Mouse (Mus musculus) ES-E14 (cell line): ENCODE measurements around the gene Apopt1. TPM values are rescaled to one million over a fixed set of nuclear protein-coding genes. Genes with fewer than 3 reads are reported as not detected.

ENCODE experiments used
- DNase-seq: peaks from one replicate; pipeline ENCODE4 v3.0.0-alpha.2; 2013; ENCODE audit warnings: low read depth, low spot score
- H3K27ac ChIP-seq: 2 replicates; pipeline ENCODE4 v1.5.1; 2012; ENCODE audit warnings: low read depth, mild to moderate bottlenecking, low read length, moderate library complexity, mixed read lengths; ENCODE audit not compliant: poor library complexity, insufficient read depth, severe bottlenecking
- H3K36me3 ChIP-seq: 2 replicates; pipeline ENCODE4 v1.6.1; 2012; ENCODE audit warnings: mild to moderate bottlenecking, low read length, moderate library complexity, mixed read lengths; ENCODE audit not compliant: control insufficient read depth, poor library complexity, insufficient read depth, severe bottlenecking
- H3K4me1 ChIP-seq, 2 experiments: fragments of 150-350 bp in 1 of 2; sonication (generic) in 1 of 2; 2 replicates each; pipeline ENCODE4 v1.6.1; 2012; ENCODE audit warnings: low read length in 2 of 2, mild to moderate bottlenecking in 1 of 2, mixed read lengths in 1 of 2; ENCODE audit not compliant: control insufficient read depth in 2 of 2, insufficient read depth in 2 of 2, poor library complexity in 1 of 2
- H3K4me3 ChIP-seq, 2 experiments: fragments of 150-350 bp in 1 of 2; sonication (generic) in 1 of 2; 2 replicates each; pipeline ENCODE4 v1.5.1; 2012; ENCODE audit warnings: low read length in 2 of 2, low read depth in 1 of 2, mild to moderate bottlenecking in 1 of 2, mixed read lengths in 1 of 2; ENCODE audit not compliant: insufficient read depth in 1 of 2, poor library complexity in 1 of 2, severe bottlenecking in 1 of 2
- H3K9ac ChIP-seq: 2 replicates; pipeline ENCODE4 v1.6.1; 2012; ENCODE audit warnings: low read depth, mild to moderate bottlenecking, low read length, mixed read lengths; ENCODE audit not compliant: poor library complexity, insufficient read depth, severe bottlenecking
- H3K9me3 ChIP-seq: fragments of 150-350 bp; sonication (generic); 2 replicates; pipeline ENCODE4 v1.6.1; 2012; ENCODE audit warnings: low read depth, mild to moderate bottlenecking, low read length; ENCODE audit not compliant: control insufficient read depth, insufficient read depth
- CHD2 ChIP-seq: IDR thresholded peaks from 2 replicates; pipeline ENCODE4 v1.6.1; 2014; ENCODE audit warnings: mild to moderate bottlenecking, low read depth, low read length, inconsistent platforms
- HCFC1 ChIP-seq: IDR thresholded peaks from 2 replicates; pipeline ENCODE4 v1.6.1; 2012; ENCODE audit warnings: low read length, inconsistent platforms, borderline replicate concordance; ENCODE audit not compliant: insufficient read depth
- MAFK ChIP-seq: IDR thresholded peaks from 2 replicates; pipeline ENCODE4 v1.6.1; 2014; ENCODE audit warnings: mild to moderate bottlenecking, low read depth, low read length, inconsistent platforms; ENCODE audit not compliant: insufficient read depth
- ZC3H11A ChIP-seq: IDR thresholded peaks from 2 replicates; pipeline ENCODE4 v1.6.1; 2012; ENCODE audit warnings: low read depth, mild to moderate bottlenecking, inconsistent platforms, low read length, borderline replicate concordance
- ZNF384 ChIP-seq: IDR thresholded peaks from 2 replicates; pipeline ENCODE4 v1.6.1; 2012; ENCODE audit warnings: low read depth, low read length, inconsistent platforms
- in situ Hi-C, 2 experiments: fragments of 600-800 bp; cut with MboI; formaldehyde crosslinking; loops; one replicate each; pipeline ENCODE4 v1.15.1; 2025; ENCODE audit warnings: low sequenced_read_pairs in 2 of 2, inconsistent platforms in 1 of 2; ENCODE audit not compliant: unreplicated experiment in 2 of 2
- total RNA-seq: library from RNA; depleted of rRNA; stranded (reverse); fragments of 300-350 nt; gene quantifications from 2 replicates; pipeline ENCODE4 v1.2.3, GENCODE M21; 2012

The Apopt1 gene
- total RNA-seq, 1 experiment: 15.2 TPM

- in situ Hi-C loops: no loop called here
- Histone ChIP-seq H3K36me3 (peaks cover 1% of the 10 kb centered on the region; the same call in 1 of the 2 replicates), H3K4me1 (peaks cover 0 to 27% of the 10 kb centered on the region in 2 experiments; a peak in 2 of 4 replicates), H3K4me3 (no peak overlapping the region), H3K9me3 (no peaks in the 10 kb centered on the region), H3K9ac (no peak overlapping the region), H3K27ac (no peak overlapping the region)
- TF ChIP-seq CHD2 (no peak), HCFC1 (no peak), ZNF384 (no peak), ZC3H11A (no peak), MAFK (no peak)
- DNase-seq: no peak
Measured at GRCm38 (mm10) chr12:111725338-111726121, 12.5 kb downstream of the Apopt1 start.

DNA sequence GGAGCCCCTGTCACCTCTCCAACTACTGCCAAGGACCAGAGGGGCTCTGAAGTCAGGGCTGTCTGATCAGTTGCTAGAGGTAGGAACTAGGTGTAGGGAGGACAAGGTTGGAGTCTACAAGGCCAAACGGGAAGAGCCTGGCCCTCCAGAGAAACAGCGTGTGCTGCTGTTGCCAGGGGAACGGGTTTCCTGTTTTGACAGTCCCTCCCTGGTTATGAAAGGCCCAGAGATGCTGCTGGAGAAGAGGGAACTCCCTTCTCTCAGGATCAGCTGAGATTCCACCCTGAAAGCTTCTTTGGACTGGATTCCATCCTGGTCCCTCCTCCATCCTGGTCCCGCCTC lies 13.0 kb downstream of the Apopt1 start:
- no peak for TF ChIP-seq HCFC1
- TF ChIP-seq ZC3H11A: no peak
- TF ChIP-seq MAFK: no peak
- TF ChIP-seq CHD2: no peak
- no peak for TF ChIP-seq ZNF384
- in situ Hi-C loops: no loop called here
- no peak for DNase-seq
- Histone ChIP-seq H3K4me1 (peaks cover 0 to 25% of the 10 kb centered on the region in 2 experiments; a peak in 2 of 4 replicates), H3K9me3 (no peaks in the 10 kb centered on the region), H3K27ac (no peak overlapping the region), H3K4me3 (no peak overlapping the region), H3K9ac (no peak overlapping the region), H3K36me3 (peaks cover 1% of the 10 kb centered on the region; the same call in 1 of the 2 replicates)

- in situ Hi-C loops: no loop called here
- Histone ChIP-seq H3K9me3 (no peaks in the 10 kb centered on the region), H3K9ac (no peak overlapping the region), H3K36me3 (peaks cover 5% of the 10 kb centered on the region; the same call in 1 of the 2 replicates), H3K27ac (peak overlapping the region; percentile 64; the same call in 1 of the 2 replicates), H3K4me3 (no peak overlapping the region), H3K4me1 (peaks cover 0 to 28% of the 10 kb centered on the region in 2 experiments; a peak in 2 of 4 replicates)
- TF ChIP-seq CHD2 (no peak), ZNF384 (no peak), HCFC1 (no peak), ZC3H11A (no peak), MAFK (no peak)
- DNase-seq: no peak
Measured at GRCm38 (mm10) chr12:111727956-111728355, 14.9 kb downstream of the Apopt1 start.

GRCm38 (mm10) chr12:111731822-111732807 lies 19.1 kb downstream of the Apopt1 start:
- in situ Hi-C loops: no loop called here
- Histone ChIP-seq H3K27ac (no peak overlapping the region), H3K36me3 (peaks cover 5% of the 10 kb centered on the region; the same call in 1 of the 2 replicates), H3K9me3 (no peaks in the 10 kb centered on the region), H3K4me1 (peaks cover 0 to 14% of the 10 kb centered on the region in 2 experiments; a peak in 2 of 4 replicates), H3K4me3 (no peak overlapping the region), H3K9ac (no peak overlapping the region)
- DNase-seq: peak; percentile 82
- 0 out of 2 replicates have a peak, but pooled peaks have one; percentile 31 for TF ChIP-seq ZC3H11A
- TF ChIP-seq ZNF384: 0 out of 2 replicates have a peak, but pooled peaks have one; percentile 9
- TF ChIP-seq HCFC1: no peak
